Mouse (Mus musculus): ENCODE results near the gene Icos.

Gene Icos

GRCm38 (mm10) chr1:60962095-60962494 is 15.6 kb upstream of the Icos start:
- no peak for DNase-seq (ENCODE audit: low read depth, low spot score)

GRCm38 (mm10) chr1:60967521-60967920 is 10.2 kb upstream of the Icos start:
- DNase-seq (ENCODE audit: low read depth, low spot score): no peak

- DNase-seq (ENCODE audit: low read depth, low spot score): peak; percentile 18
Observed at GRCm38 (mm10) chr1:60970846-60971245, 6.9 kb upstream of the Icos start.

GRCm38 (mm10) chr1:60974221-60974620 is 3.5 kb upstream of the Icos start:
- DNase-seq (ENCODE audit: low read depth, low spot score): no peak

GRCm38 (mm10) chr1:60975646-60976294 is 2.0 kb upstream of the Icos start:
- no peak for DNase-seq (ENCODE audit: low read depth, low spot score)

- DNase-seq (ENCODE audit: low read depth, low spot score): no peak
Observed at GRCm38 (mm10) chr1:60979126-60979842, 1.6 kb downstream of the Icos start.

GRCm38 (mm10) chr1:60979843-60980235 is 2.1 kb downstream of the Icos start:
- DNase-seq (ENCODE audit: low read depth, low spot score): no peak

- DNase-seq (ENCODE audit: low read depth, low spot score): no peak
Observed at GRCm38 (mm10) chr1:60985075-60985474, 7.3 kb downstream of the Icos start.

- DNase-seq (ENCODE audit: low read depth, low spot score): no peak
Observed at GRCm38 (mm10) chr1:60986141-60986540, 8.4 kb downstream of the Icos start.

- no peak for DNase-seq (ENCODE audit: low read depth, low spot score)
Observed at GRCm38 (mm10) chr1:60989086-60989485, 11.4 kb downstream of the Icos start.

- no peak for DNase-seq (ENCODE audit: low read depth, low spot score)
Observed at GRCm38 (mm10) chr1:60990305-60990704, 12.6 kb downstream of the Icos start.

- DNase-seq (ENCODE audit: low read depth, low spot score): peak; percentile 52
Observed at GRCm38 (mm10) chr1:60998008-60998557, 20.4 kb downstream of the Icos start.

- DNase-seq (ENCODE audit: low read depth, low spot score): no peak
Observed at GRCm38 (mm10) chr1:60998689-60999088, 21.0 kb downstream of the Icos start.

GRCm38 (mm10) chr1:61001786-61002354 is 24.1 kb downstream of the Icos start:
- peak; percentile 41 for DNase-seq (ENCODE audit: low read depth, low spot score)

GRCm38 (mm10) chr1:61006229-61006628 is 28.5 kb downstream of the Icos start:
- DNase-seq (ENCODE audit: low read depth, low spot score): no peak

- DNase-seq (ENCODE audit: low read depth, low spot score): no peak
Observed at GRCm38 (mm10) chr1:61007516-61007915, 29.8 kb downstream of the Icos start.

- DNase-seq (ENCODE audit: low read depth, low spot score): no peak
Observed at GRCm38 (mm10) chr1:61016578-61017118, 38.9 kb downstream of the Icos start.

GRCm38 (mm10) chr1:61026712-61027111 is 49.0 kb downstream of the Icos start:
- no peak for DNase-seq (ENCODE audit: low read depth, low spot score)

GRCm38 (mm10) chr1:61027519-61027918 is 49.8 kb downstream of the Icos start:
- no peak for DNase-seq (ENCODE audit: low read depth, low spot score)

- DNase-seq (ENCODE audit: low read depth, low spot score): no peak
Observed at GRCm38 (mm10) chr1:61029919-61030318, 52.2 kb downstream of the Icos start.

- no peak for DNase-seq (ENCODE audit: low read depth, low spot score)
Observed at GRCm38 (mm10) chr1:61030532-61030931, 52.8 kb downstream of the Icos start.

GRCm38 (mm10) chr1:61035270-61035669 is 57.5 kb downstream of the Icos start:
- no peak for DNase-seq (ENCODE audit: low read depth, low spot score)

All from brain, adult 2 months (tissue).